Mouse (Mus musculus) kidney, postnatal 14 days (tissue): ENCODE measurements around the gene Rpp25l.

Experiments used
- DNase-seq: peaks from one replicate; pipeline ENCODE4 v3.0.0; 2022; ENCODE audit warnings: mixed read lengths

Rpp25l gene

DNA sequence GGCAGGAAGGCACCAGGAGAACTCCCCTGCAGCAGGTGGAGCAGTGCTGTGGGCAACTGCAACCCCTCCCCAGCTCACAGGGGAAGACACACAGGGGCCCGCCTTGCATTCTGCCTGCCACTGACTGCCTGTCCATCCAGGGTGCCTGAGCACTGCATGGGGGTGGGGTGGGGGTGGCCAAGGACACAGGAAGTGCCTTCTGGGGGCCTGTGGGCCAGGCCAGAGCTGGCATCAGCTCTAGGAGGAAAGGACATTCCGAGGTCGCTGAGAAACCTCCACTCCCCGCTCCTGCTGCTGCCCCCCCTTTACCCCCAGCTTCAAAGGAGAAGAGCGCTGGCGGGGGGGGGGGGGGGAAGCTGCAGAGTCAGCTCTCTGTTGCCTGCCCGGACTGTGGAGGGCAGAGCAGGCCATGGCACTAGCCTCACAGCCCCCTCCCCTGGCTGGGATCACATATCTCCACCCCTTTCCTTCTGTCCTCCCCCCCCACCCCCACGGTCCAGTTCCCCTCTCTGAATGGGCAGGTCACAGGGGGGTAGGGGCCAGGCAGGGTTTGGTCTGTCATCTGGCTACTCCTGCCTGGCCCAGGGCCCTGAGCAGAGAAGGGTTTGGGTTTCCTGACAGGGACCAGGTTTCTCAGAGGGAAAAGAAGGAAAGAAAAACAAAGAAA lies 48.2 kb downstream of the Rpp25l start:
- DNase-seq, result peak; percentile 49

GRCm38 (mm10) chr4:41664533-41664932 lies 48.8 kb downstream of the Rpp25l start:
- peak; percentile 44 for DNase-seq

DNA sequence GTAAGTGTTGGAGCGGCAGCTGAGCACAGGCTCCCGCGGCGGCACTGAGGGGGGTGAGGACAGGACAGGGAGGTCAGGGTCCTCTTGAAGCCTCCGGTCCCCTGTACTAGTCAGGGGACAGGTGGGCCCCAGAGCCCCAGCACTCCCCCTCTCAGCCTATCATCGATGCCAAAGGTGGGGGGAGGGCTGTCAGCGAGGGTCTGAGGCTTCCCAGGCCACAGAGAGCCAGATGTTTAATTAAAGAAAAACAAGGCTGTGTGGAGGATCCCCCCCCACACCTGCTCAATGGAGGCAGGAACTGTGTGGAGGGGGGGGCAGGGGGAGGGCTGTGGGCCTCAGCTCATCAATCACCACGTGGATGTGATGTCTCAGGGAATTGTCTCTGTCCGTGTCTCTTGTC lies 49.7 kb downstream of the Rpp25l start:
- no peak for DNase-seq

- no peak for DNase-seq
Observed at GRCm38 (mm10) chr4:41662723-41663122, 50.6 kb downstream of the Rpp25l start.
